Mouse (Mus musculus) spleen, adult 2 months (tissue): ENCODE measurements around the gene Tars2.

Experiments used
- CTCF ChIP-seq: fragments of 200-500 bp; IDR thresholded peaks from 2 replicates; pipeline ENCODE4 v1.5.1; 2011; ENCODE audit warnings: mild to moderate bottlenecking, inconsistent platforms; ENCODE audit not compliant: insufficient read depth, insufficient read length, insufficient replicate concordance; ENCODE audit errors: extremely low read depth
- POLR2A ChIP-seq: fragments of 200-500 bp; IDR thresholded peaks from 2 replicates; pipeline ENCODE4 v1.6.1; 2011; ENCODE audit warnings: low read depth, low read length, inconsistent platforms

GRCm38 (mm10) chr3:95771985-95772384 lies 12.0 kb upstream of the Tars2 start:
- TF ChIP-seq CTCF: no peak
- no peak for TF ChIP-seq POLR2A
